Mouse (Mus musculus): ENCODE measurements around the gene Fbxl3.

The Fbxl3 gene

DNA sequence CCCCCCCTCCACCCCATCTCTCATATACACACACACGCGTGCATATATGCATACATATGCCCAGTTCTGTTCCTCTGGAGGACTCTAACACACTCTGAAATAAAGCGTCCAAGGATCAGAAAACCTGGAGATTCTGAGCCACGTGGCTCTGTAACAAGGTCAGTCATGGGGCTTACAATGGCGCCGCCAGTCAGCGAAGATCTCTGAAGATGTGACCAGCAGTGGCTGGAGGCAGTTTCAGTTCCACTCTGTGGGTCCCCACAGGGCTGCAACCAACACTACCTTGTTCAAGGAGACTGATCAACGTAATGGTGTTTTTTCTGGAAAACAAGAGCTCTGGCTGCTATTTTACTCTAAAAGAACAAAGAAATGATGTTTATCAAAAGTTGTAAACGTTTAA, 65.3 kb downstream of the Fbxl3 start:
- no peak for DNase-seq

- DNase-seq = peak; percentile 12 to 38
Observed at GRCm38 (mm10) chr14:103033271-103033823, 66.0 kb downstream of the Fbxl3 start.

Measured in kidney, postnatal 4 days (tissue).